Mouse (Mus musculus): ENCODE data around the gene Tnni2.

DNA sequence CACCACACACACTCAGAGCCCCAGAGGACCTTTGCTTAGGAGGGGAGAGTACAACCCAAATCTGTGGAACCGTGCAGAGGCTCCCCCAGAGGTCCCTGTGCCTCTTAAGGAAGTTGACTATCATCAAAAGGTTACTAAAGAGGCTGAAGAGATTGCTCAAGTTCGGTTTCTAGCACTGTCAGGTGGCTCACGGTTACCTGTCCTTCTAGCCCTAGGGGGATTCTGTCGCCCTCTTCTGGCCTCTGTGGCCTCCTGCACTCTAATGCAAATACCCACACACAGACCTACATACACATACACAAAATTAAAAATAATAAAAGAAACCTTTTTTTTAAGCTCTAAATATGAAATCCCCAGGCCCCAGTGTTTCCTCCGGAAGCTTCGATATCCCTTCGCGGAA, 22.9 kb upstream of the Tnni2 start:
- TF ChIP-seq POLR2A (IDR thresholded peaks at IDR 0.05; ENCODE audit: control insufficient read depth, extremely low read depth, insufficient read depth, low read length, poor library complexity) (no peak), CTCF (IDR thresholded peaks at IDR 0.05; ENCODE audit: borderline replicate concordance, control insufficient read depth, extremely low read depth, insufficient read depth, low read length, poor library complexity) (no peak)
